8 mouse cellular contexts compared by ENCODE assay signal in genomic region chr5:28451053-28451638, GRCm38 (mm10). TPM values are rescaled to one million over a fixed set of nuclear protein-coding genes. Genes with fewer than 3 reads are reported as not detected.
DNase-seq lines count a peak whose midpoint lies in the region; ATAC-seq and TF ChIP-seq lines count a peak whose summit lies in the region.

No protein-coding gene starts in this region.

- peak; percentile 27; the same call in 1 of the 2 replicates for ATAC-seq in heart, postnatal 0 days (ENCODE audit: insufficient read depth, low read depth)

- H3K9me3 ChIP-seq in E14TG2a.4 (ENCODE audit: low read length), result peaks cover 9% of the 10 kb centered on the region
- no peaks in the 10 kb centered on the region for H3K9me3 ChIP-seq in heart, postnatal 0 days (replicated peaks; ENCODE audit: control insufficient read depth, low read length)

- peaks cover 14% of the 10 kb centered on the region for H3K27me3 ChIP-seq in E14TG2a.4 (ENCODE audit: insufficient read depth, low read length)
- peaks cover 9% of the 10 kb centered on the region for H3K27me3 ChIP-seq in heart, postnatal 0 days (ENCODE audit: control insufficient read depth, insufficient read depth, low read length)

- no peaks in the 10 kb centered on the region for H3K36me3 ChIP-seq in E14TG2a.4 (ENCODE audit: insufficient read depth, low read length)
- no peaks in the 10 kb centered on the region for H3K36me3 ChIP-seq in heart, postnatal 0 days (replicated peaks; ENCODE audit: control insufficient read depth, insufficient read depth, low read length)

- H3K4me1 ChIP-seq in E14TG2a.4 (replicated peaks; ENCODE audit: low read depth, low read length), result peaks cover 11% of the 10 kb centered on the region
- no peaks in the 10 kb centered on the region for H3K4me1 ChIP-seq in heart, postnatal 0 days (ENCODE audit: control insufficient read depth, insufficient read depth)

- peak; percentile 35 for DNase-seq in c-Kit-negative CD71-positive TER-119-positive erythroid progenitor cells, embryonic 14.5 days (ENCODE audit: low read depth, low spot score)
- peak; percentile 23 for DNase-seq in fibroblast of lung, adult 2 months (ENCODE audit: low read depth)
- DNase-seq in heart, postnatal 0 days (ENCODE audit: low spot score), result peak; percentile 46
- DNase-seq in kidney, postnatal 36 days, result peak; percentile 64 to 88
- peak; percentile 75 for DNase-seq in lung, adult 18-20 months
- DNase-seq in ovary, postnatal 14 days (ENCODE audit: low spot score), result peak; percentile 71
- peak; percentile 67 for DNase-seq in thymus, postnatal 0 days (ENCODE audit: low spot score)

- H3K27ac ChIP-seq in heart, postnatal 0 days (ENCODE audit: low read depth), result no peak overlapping the region

- H3K4me3 ChIP-seq in E14TG2a.4 (replicated peaks; ENCODE audit: low read length), result no peak overlapping the region
- no peak overlapping the region for H3K4me3 ChIP-seq in heart, postnatal 0 days (ENCODE audit: low read depth, low read length)

- TF ChIP-seq CTCF in E14TG2a.4 (conservative IDR thresholded peaks at IDR 0.05; ENCODE audit: low read length), result peak; percentile 89
- TF ChIP-seq CTCF in heart, postnatal 0 days (IDR thresholded peaks at IDR 0.05; ENCODE audit: low read depth), result peak; percentile 98

- no peak for TF ChIP-seq EP300 in heart, postnatal 0 days (IDR thresholded peaks at IDR 0.05; ENCODE audit: low read depth)

- no peak overlapping the region for H3K4me2 ChIP-seq in heart, postnatal 0 days (ENCODE audit: low read depth, low read length)

- H3K9ac ChIP-seq in heart, postnatal 0 days (replicated peaks; ENCODE audit: low read depth, low read length), result no peak overlapping the region

- WGBS in heart, postnatal 0 days, result 33% methylated on average over 6 of the region's 6 CpGs

RNA-seq across cellular contexts. Expression of gene Shh, which starts 15.9 kb away (rescaled TPM):
- 0.38 TPM in 1 of 2 replicates, not detected in the other for total RNA-seq in heart, postnatal 0 days (2014; rRNA removed; ENCODE audit: low replicate concordance)
- polyA plus RNA-seq in heart, postnatal 0 days (2015; fragmentation: Nextera tagmentation; extraction: Ambion mirVana), result not detected in 2 replicates
- 0.04 TPM in 1 of 2 replicates, not detected in the other for polyA plus RNA-seq in thymus, postnatal 0 days (2015; fragmentation: Nextera tagmentation; extraction: Ambion mirVana)

Comparison
In these comparisons a context has a peak if more than half of its experiments do, and no peak if none do; other contexts are left out.
1. DNase-seq: peak in every context shown above with its lines; median percentile 76 in kidney, postnatal 36 days; 75 in lung, adult 18-20 months; 71 in ovary, postnatal 14 days; 67 in thymus, postnatal 0 days; 46 in heart, postnatal 0 days; 35 in c-Kit-negative CD71-positive TER-119-positive erythroid progenitor cells, embryonic 14.5 days; 23 in fibroblast of lung, adult 2 months.